Comparison of ENCODE assay signal across 8 mouse cellular contexts in genomic region chr4:56685123-56685522, GRCm38 (mm10). TPM values are rescaled to one million over a fixed set of nuclear protein-coding genes. Genes with fewer than 3 reads are reported as not detected.
DNase-seq lines count a peak whose midpoint lies in the region; ATAC-seq and TF ChIP-seq lines count a peak whose summit lies in the region.

No protein-coding gene starts in this region.

- 3% methylated on average over 9 of the region's 9 CpGs for WGBS in bone marrow, adult 2 months
- 2% methylated on average over 9 of the region's 9 CpGs for WGBS in embryonic facial prominence, embryonic 15.5 days
- WGBS in heart, embryonic 10.5 days, result 9% methylated on average over 9 of the region's 9 CpGs
- WGBS in kidney, embryonic 14.5 days, result 6% methylated on average over 9 of the region's 9 CpGs
- WGBS in limb, embryonic 14.5 days, result 6% methylated on average over 9 of the region's 9 CpGs
- 7% methylated on average over 9 of the region's 9 CpGs for WGBS in stomach, embryonic 14.5 days

- H3K4me3 ChIP-seq in bone marrow, adult 2 months (replicated peaks; ENCODE audit: control insufficient read depth, low read depth, low read length), result no peak overlapping the region
- H3K4me3 ChIP-seq in embryonic facial prominence, embryonic 15.5 days (replicated peaks), result no peak overlapping the region
- H3K4me3 ChIP-seq in heart, embryonic 10.5 days, result peak overlapping the region; percentile 35
- H3K4me3 ChIP-seq in kidney, embryonic 14.5 days (ENCODE audit: low read length), result no peak overlapping the region
- no peak overlapping the region for H3K4me3 ChIP-seq in limb, embryonic 14.5 days (replicated peaks; ENCODE audit: low read length)
- no peak overlapping the region for H3K4me3 ChIP-seq in stomach, embryonic 14.5 days (ENCODE audit: low read depth, low read length)

- H3K9me3 ChIP-seq in embryonic facial prominence, embryonic 15.5 days (replicated peaks), result no peaks in the 10 kb centered on the region
- H3K9me3 ChIP-seq in heart, embryonic 10.5 days, result no peaks in the 10 kb centered on the region
- H3K9me3 ChIP-seq in kidney, embryonic 14.5 days (ENCODE audit: control insufficient read depth, low read length), result no peaks in the 10 kb centered on the region
- no peaks in the 10 kb centered on the region for H3K9me3 ChIP-seq in limb, embryonic 14.5 days (ENCODE audit: control insufficient read depth, low read length)
- no peaks in the 10 kb centered on the region for H3K9me3 ChIP-seq in stomach, embryonic 14.5 days (ENCODE audit: control insufficient read depth, low read depth, low read length)

- no peaks in the 10 kb centered on the region for H3K36me3 ChIP-seq in embryonic facial prominence, embryonic 15.5 days
- H3K36me3 ChIP-seq in heart, embryonic 10.5 days, result no peaks in the 10 kb centered on the region
- no peaks in the 10 kb centered on the region for H3K36me3 ChIP-seq in kidney, embryonic 14.5 days (ENCODE audit: control insufficient read depth, insufficient read depth, low read length)
- H3K36me3 ChIP-seq in limb, embryonic 14.5 days (ENCODE audit: control insufficient read depth, insufficient read depth, low read length), result no peaks in the 10 kb centered on the region
- H3K36me3 ChIP-seq in stomach, embryonic 14.5 days (ENCODE audit: control insufficient read depth, insufficient read depth, low read length), result no peaks in the 10 kb centered on the region

- no peak overlapping the region for H3K9ac ChIP-seq in embryonic facial prominence, embryonic 15.5 days
- H3K9ac ChIP-seq in kidney, embryonic 14.5 days (ENCODE audit: low read depth, low read length), result no peak overlapping the region
- H3K9ac ChIP-seq in limb, embryonic 14.5 days (ENCODE audit: low read depth, low read length, severe bottlenecking), result no peak overlapping the region
- H3K9ac ChIP-seq in stomach, embryonic 14.5 days (replicated peaks; ENCODE audit: low read depth, low read length), result no peak overlapping the region

- no peaks in the 10 kb centered on the region for H3K27me3 ChIP-seq in embryonic facial prominence, embryonic 15.5 days
- peaks cover 9% of the 10 kb centered on the region; the same call in 1 of the 2 replicates for H3K27me3 ChIP-seq in heart, embryonic 10.5 days (ENCODE audit: insufficient read depth, poor library complexity, severe bottlenecking)
- H3K27me3 ChIP-seq in kidney, embryonic 14.5 days (ENCODE audit: control insufficient read depth, insufficient read depth, low read length), result no peaks in the 10 kb centered on the region; the same call in 1 of the 2 replicates
- no peaks in the 10 kb centered on the region for H3K27me3 ChIP-seq in limb, embryonic 14.5 days (ENCODE audit: control insufficient read depth, insufficient read depth, low read length)
- no peaks in the 10 kb centered on the region for H3K27me3 ChIP-seq in stomach, embryonic 14.5 days (ENCODE audit: control insufficient read depth, insufficient read depth, low read length)

- H3K27ac ChIP-seq in bone marrow, adult 2 months (ENCODE audit: control insufficient read depth, insufficient read depth, low read depth, low read length, poor library complexity), result no peak overlapping the region
- H3K27ac ChIP-seq in embryonic facial prominence, embryonic 15.5 days (replicated peaks), result no peak overlapping the region
- H3K27ac ChIP-seq in heart, embryonic 10.5 days, result no peak overlapping the region
- no peak overlapping the region for H3K27ac ChIP-seq in kidney, embryonic 14.5 days (ENCODE audit: low read depth, low read length)
- no peak overlapping the region for H3K27ac ChIP-seq in limb, embryonic 14.5 days (replicated peaks; ENCODE audit: low read depth, low read length)
- H3K27ac ChIP-seq in stomach, embryonic 14.5 days (ENCODE audit: low read length), result no peak overlapping the region

- peak; percentile 83 to 85 for DNase-seq in B cell, adult 2 months
- peak; percentile 87 for DNase-seq in heart, embryonic 10.5 days (ENCODE audit: low spot score)
- peak; percentile 89 for DNase-seq in limb, embryonic 14.5 days (ENCODE audit: low spot score)
- peak; percentile 47 to 70 for DNase-seq in natural killer cell, adult 2 months (ENCODE audit: low spot score in 2 of 2)

- peak overlapping the region; percentile 35 for H3K4me2 ChIP-seq in embryonic facial prominence, embryonic 15.5 days (replicated peaks)
- H3K4me2 ChIP-seq in kidney, embryonic 14.5 days (replicated peaks; ENCODE audit: low read depth, low read length), result no peak overlapping the region; the same call in 1 of the 2 replicates
- H3K4me2 ChIP-seq in limb, embryonic 14.5 days (replicated peaks; ENCODE audit: low read depth, low read length, severe bottlenecking), result 0 out of 2 replicates have a peak overlapping the region, but pooled peaks have one; percentile 15
- H3K4me2 ChIP-seq in stomach, embryonic 14.5 days (replicated peaks; ENCODE audit: low read depth, low read length), result no peak overlapping the region

- peak; percentile 65; the same call in 1 of the 2 replicates for ATAC-seq in embryonic facial prominence, embryonic 15.5 days (ENCODE audit: insufficient number of reproducible peaks, low FRiP score, low TSS enrichment, low read depth)
- ATAC-seq in kidney, embryonic 14.5 days (ENCODE audit: low FRiP score, low TSS enrichment), result peak; percentile 84
- peak; percentile 70 for ATAC-seq in limb, embryonic 14.5 days (ENCODE audit: low FRiP score, low read depth)
- peak; percentile 53; the same call in 1 of the 2 replicates for ATAC-seq in stomach, embryonic 14.5 days (ENCODE audit: insufficient number of reproducible peaks, insufficient read depth, low FRiP score, low read depth)

- no peak for TF ChIP-seq POLR2A in bone marrow, adult 2 months (IDR thresholded peaks at IDR 0.05; ENCODE audit: borderline replicate concordance, control insufficient read depth, low read depth, low read length)
- no peak for TF ChIP-seq POLR2A in limb, embryonic 14.5 days (IDR thresholded peaks at IDR 0.05; ENCODE audit: borderline replicate concordance, extremely low read depth, insufficient read depth, insufficient read length)

- peak; percentile 58; the same call in 1 of the 2 replicates for TF ChIP-seq CTCF in bone marrow, adult 2 months (IDR thresholded peaks at IDR 0.05; ENCODE audit: control insufficient read depth, insufficient read depth, low read length)

- H3K4me1 ChIP-seq in bone marrow, adult 2 months (ENCODE audit: control insufficient read depth, insufficient read depth, low read length), result no peaks in the 10 kb centered on the region
- peaks cover 9% of the 10 kb centered on the region; the same call in 1 of the 2 replicates for H3K4me1 ChIP-seq in embryonic facial prominence, embryonic 15.5 days
- no peaks in the 10 kb centered on the region for H3K4me1 ChIP-seq in heart, embryonic 10.5 days
- no peaks in the 10 kb centered on the region for H3K4me1 ChIP-seq in kidney, embryonic 14.5 days (ENCODE audit: control insufficient read depth, insufficient read depth, low read length)
- H3K4me1 ChIP-seq in limb, embryonic 14.5 days (ENCODE audit: control insufficient read depth, insufficient read depth, low read length), result 0 out of 2 replicates have a peak, but pooled peaks cover 3% of the 10 kb centered on the region
- H3K4me1 ChIP-seq in stomach, embryonic 14.5 days (ENCODE audit: control insufficient read depth, insufficient read depth, low read length), result no peaks in the 10 kb centered on the region

RNA-seq across cellular contexts. Expression of gene Gm26657, which starts 54.7 kb away (rescaled TPM):
- polyA plus RNA-seq in bone marrow, adult 2 months (2011; ENCODE audit: insufficient read depth, insufficient read length, low replicate concordance, missing spikeins), result not detected in 2 replicates
- polyA plus RNA-seq in embryonic facial prominence, embryonic 15.5 days (2015; fragmentation: Nextera tagmentation; extraction: Ambion mirVana), result not detected in 2 replicates
- polyA plus RNA-seq in heart, embryonic 10.5 days (2016; fragmentation: Nextera tagmentation; extraction: Ambion mirVana), result not detected in 2 replicates
- polyA plus RNA-seq in kidney, embryonic 14.5 days (2014; fragmentation: Nextera tagmentation; extraction: Ambion mirVana), result not detected in 2 replicates
- polyA plus RNA-seq in limb, embryonic 14.5 days (2012; rRNA removed), result not detected in 2 replicates
- not detected in 2 replicates for polyA plus RNA-seq in limb, embryonic 14.5 days (2014; fragmentation: Nextera tagmentation; extraction: Ambion mirVana)
- not detected in 2 replicates for polyA plus RNA-seq in stomach, embryonic 14.5 days (2014; fragmentation: Nextera tagmentation; extraction: Ambion mirVana)

RNA-seq across cellular contexts. Expression of gene Actl7b, which starts 56.1 kb away (rescaled TPM):
- polyA plus RNA-seq in bone marrow, adult 2 months (2011; ENCODE audit: insufficient read depth, insufficient read length, low replicate concordance, missing spikeins), result 2.1 TPM in 1 of 2 replicates, not detected in the other
- not detected in 2 replicates for polyA plus RNA-seq in embryonic facial prominence, embryonic 15.5 days (2015; fragmentation: Nextera tagmentation; extraction: Ambion mirVana)
- not detected in 2 replicates for polyA plus RNA-seq in heart, embryonic 10.5 days (2016; fragmentation: Nextera tagmentation; extraction: Ambion mirVana)
- not detected in 2 replicates for polyA plus RNA-seq in kidney, embryonic 14.5 days (2014; fragmentation: Nextera tagmentation; extraction: Ambion mirVana)
- polyA plus RNA-seq in limb, embryonic 14.5 days (2012; rRNA removed), result 0.06 and 0.19 TPM in 2 replicates
- not detected in 2 replicates for polyA plus RNA-seq in limb, embryonic 14.5 days (2014; fragmentation: Nextera tagmentation; extraction: Ambion mirVana)
- not detected in 2 replicates for polyA plus RNA-seq in stomach, embryonic 14.5 days (2014; fragmentation: Nextera tagmentation; extraction: Ambion mirVana)

RNA-seq across cellular contexts. Expression of gene Actl7a, which starts 58.1 kb away (rescaled TPM):
- not detected in 2 replicates for polyA plus RNA-seq in bone marrow, adult 2 months (2011; ENCODE audit: insufficient read depth, insufficient read length, low replicate concordance, missing spikeins)
- not detected in 2 replicates for polyA plus RNA-seq in embryonic facial prominence, embryonic 15.5 days (2015; fragmentation: Nextera tagmentation; extraction: Ambion mirVana)
- polyA plus RNA-seq in heart, embryonic 10.5 days (2016; fragmentation: Nextera tagmentation; extraction: Ambion mirVana), result not detected in 2 replicates
- not detected in 2 replicates for polyA plus RNA-seq in kidney, embryonic 14.5 days (2014; fragmentation: Nextera tagmentation; extraction: Ambion mirVana)
- not detected in 2 replicates for polyA plus RNA-seq in limb, embryonic 14.5 days (2012; rRNA removed)
- 0.12 TPM in 1 of 2 replicates, not detected in the other for polyA plus RNA-seq in limb, embryonic 14.5 days (2014; fragmentation: Nextera tagmentation; extraction: Ambion mirVana)
- not detected in 2 replicates for polyA plus RNA-seq in stomach, embryonic 14.5 days (2014; fragmentation: Nextera tagmentation; extraction: Ambion mirVana)

Comparison
In these comparisons a context has a peak if more than half of its experiments do, and no peak if none do; other contexts are left out.
1. H3K4me2 ChIP-seq: peak in embryonic facial prominence, embryonic 15.5 days (single experiment) and limb, embryonic 14.5 days (single experiment); none in kidney, embryonic 14.5 days (single experiment) and stomach, embryonic 14.5 days (single experiment).
2. Peak in every context shown above with its lines, with median percentiles within 50 percentile points of each other: DNase-seq and ATAC-seq.